Mouse (Mus musculus) ES-Bruce4 (cell line): ENCODE measurements around the gene Gmppb. TPM values are rescaled to one million over a fixed set of nuclear protein-coding genes. Genes with fewer than 3 reads are reported as not detected.

Experiments used
- H3K27ac ChIP-seq: 2 replicates; pipeline ENCODE4 v1.5.1; 2012; ENCODE audit warnings: low read length, inconsistent platforms; ENCODE audit not compliant: insufficient read depth
- H3K27me3 ChIP-seq: 2 replicates; pipeline ENCODE4 v1.6.1; 2012; ENCODE audit warnings: mild to moderate bottlenecking, low read length, inconsistent platforms; ENCODE audit not compliant: control insufficient read depth, poor library complexity, insufficient read depth, severe bottlenecking
- H3K36me3 ChIP-seq: 2 replicates; pipeline ENCODE4 v1.6.1; 2012; ENCODE audit warnings: inconsistent platforms, mild to moderate bottlenecking, low read length, moderate library complexity; ENCODE audit not compliant: control insufficient read depth, poor library complexity, insufficient read depth, severe bottlenecking
- H3K4me1 ChIP-seq: one replicate; pipeline ENCODE4 v1.8.1; 2011; ENCODE audit warnings: low read length; ENCODE audit not compliant: control insufficient read depth, insufficient read depth
- H3K4me3 ChIP-seq: 2 replicates; pipeline ENCODE4 v1.5.1; 2011; ENCODE audit warnings: low read depth, mild to moderate bottlenecking, low read length
- H3K9ac ChIP-seq: 2 replicates; pipeline ENCODE4 v1.6.1; 2012; ENCODE audit warnings: low read depth, mild to moderate bottlenecking, inconsistent platforms; ENCODE audit not compliant: poor library complexity, severe bottlenecking
- H3K9me3 ChIP-seq: replicated peaks from 2 replicates; pipeline ENCODE4 v1.6.1; 2012; ENCODE audit warnings: mild to moderate bottlenecking, low read length, inconsistent platforms; ENCODE audit not compliant: control insufficient read depth, poor library complexity, insufficient read depth, severe bottlenecking
- CTCF ChIP-seq: IDR thresholded peaks from one replicate; pipeline ENCODE4 v1.8.1; 2011; ENCODE audit warnings: low read depth, low read length
- EP300 ChIP-seq: IDR thresholded peaks from 2 replicates; pipeline ENCODE4 v1.6.1; 2011; ENCODE audit warnings: low read depth, low read length; ENCODE audit not compliant: insufficient read depth
- POLR2A ChIP-seq: IDR thresholded peaks from one replicate; pipeline ENCODE4 v1.8.1; 2011; ENCODE audit warnings: low read length; ENCODE audit not compliant: insufficient read depth
- polyA plus RNA-seq: library from polyadenylated mRNA; stranded (reverse); fragments of >200 nt; gene quantifications from 2 replicates; pipeline ENCODE4 v1.2.4, GENCODE M21; 2011; ENCODE audit warnings: low read depth; ENCODE audit not compliant: missing spikeins, insufficient read depth, insufficient read length

The Gmppb gene
- polyA plus RNA-seq, 1 experiment: 10.2 TPM

GRCm38 (mm10) chr9:108017127-108017526 lies 31.9 kb upstream of the Gmppb start:
- TF ChIP-seq CTCF (no peak), EP300 (no peak), POLR2A (no peak)
- no peak overlapping the region for H3K27ac ChIP-seq
- peaks cover 2% of the 10 kb centered on the region; the same call in 1 of the 2 replicates for H3K36me3 ChIP-seq
- H3K4me3 ChIP-seq: no peak overlapping the region
- H3K9ac ChIP-seq: no peak overlapping the region
- no peaks in the 10 kb centered on the region for H3K27me3 ChIP-seq
- peaks cover 3% of the 10 kb centered on the region for H3K4me1 ChIP-seq
- no peaks in the 10 kb centered on the region for H3K9me3 ChIP-seq

- no peaks in the 10 kb centered on the region for H3K9me3 ChIP-seq
- TF ChIP-seq EP300 (no peak), CTCF (no peak), POLR2A (no peak)
- no peak overlapping the region for H3K4me3 ChIP-seq
- no peaks in the 10 kb centered on the region for H3K27me3 ChIP-seq
- no peak overlapping the region for H3K9ac ChIP-seq
- no peak overlapping the region for H3K27ac ChIP-seq
- peaks cover 9% of the 10 kb centered on the region for H3K36me3 ChIP-seq
- H3K4me1 ChIP-seq: peaks cover 3% of the 10 kb centered on the region
Observed at GRCm38 (mm10) chr9:108020741-108021140, 28.3 kb upstream of the Gmppb start.

- Histone ChIP-seq H3K9me3 (no peaks in the 10 kb centered on the region), H3K36me3 (peaks cover 17% of the 10 kb centered on the region), H3K9ac (no peak overlapping the region), H3K4me3 (no peak overlapping the region), H3K27me3 (no peaks in the 10 kb centered on the region), H3K27ac (no peak overlapping the region), H3K4me1 (peaks cover 3% of the 10 kb centered on the region)
- no peak for TF ChIP-seq POLR2A
- no peak for TF ChIP-seq EP300
- no peak for TF ChIP-seq CTCF
Observed at GRCm38 (mm10) chr9:108023216-108023615, 25.8 kb upstream of the Gmppb start.

- Histone ChIP-seq H3K27me3 (no peaks in the 10 kb centered on the region), H3K4me3 (no peak overlapping the region), H3K9ac (no peak overlapping the region), H3K9me3 (no peaks in the 10 kb centered on the region), H3K27ac (no peak overlapping the region), H3K4me1 (peaks cover 1% of the 10 kb centered on the region), H3K36me3 (peaks cover 17% of the 10 kb centered on the region)
- no peak for TF ChIP-seq POLR2A
- TF ChIP-seq CTCF: no peak
- no peak for TF ChIP-seq EP300
Observed at GRCm38 (mm10) chr9:108026584-108026983, 22.5 kb upstream of the Gmppb start.

GRCm38 (mm10) chr9:108027867-108028266 lies 21.2 kb upstream of the Gmppb start:
- Histone ChIP-seq H3K9me3 (no peaks in the 10 kb centered on the region), H3K36me3 (peaks cover 17% of the 10 kb centered on the region), H3K4me1 (no peaks in the 10 kb centered on the region), H3K9ac (no peak overlapping the region), H3K27ac (no peak overlapping the region), H3K27me3 (no peaks in the 10 kb centered on the region), H3K4me3 (no peak overlapping the region)
- TF ChIP-seq CTCF (no peak), POLR2A (no peak), EP300 (no peak)

DNA sequence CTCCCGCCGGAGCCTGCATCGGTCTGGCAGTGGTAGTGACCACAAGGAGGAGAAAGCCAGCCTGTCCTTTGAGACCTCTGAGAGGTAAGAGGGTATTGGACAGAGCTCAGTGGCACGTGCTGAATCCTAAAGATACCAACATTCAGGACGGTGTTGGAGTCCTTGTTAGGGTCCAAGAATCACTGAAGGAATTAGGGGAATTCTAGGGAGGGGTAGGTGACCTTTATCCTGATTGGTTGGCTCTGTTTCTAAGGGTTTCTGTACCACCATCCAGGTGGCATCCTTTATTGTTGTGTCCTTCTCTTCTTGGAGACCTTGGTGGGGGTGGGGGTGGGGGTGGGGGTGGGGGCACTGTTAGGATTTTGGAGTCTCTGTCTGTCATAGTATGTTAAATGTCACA lies 16.9 kb upstream of the Gmppb start:
- peaks cover 5% of the 10 kb centered on the region; the same call in 1 of the 2 replicates for H3K36me3 ChIP-seq
- H3K27me3 ChIP-seq: no peaks in the 10 kb centered on the region
- no peak overlapping the region for H3K9ac ChIP-seq
- peaks cover 2% of the 10 kb centered on the region for H3K4me1 ChIP-seq
- no peaks in the 10 kb centered on the region for H3K9me3 ChIP-seq
- no peak overlapping the region for H3K4me3 ChIP-seq
- TF ChIP-seq EP300 (no peak), CTCF (no peak), POLR2A (no peak)
- H3K27ac ChIP-seq: peak overlapping the region; percentile 79; the same call in 1 of the 2 replicates
